Mouse (Mus musculus): ENCODE data around the gene Fastkd1.

Fastkd1 gene

DNA sequence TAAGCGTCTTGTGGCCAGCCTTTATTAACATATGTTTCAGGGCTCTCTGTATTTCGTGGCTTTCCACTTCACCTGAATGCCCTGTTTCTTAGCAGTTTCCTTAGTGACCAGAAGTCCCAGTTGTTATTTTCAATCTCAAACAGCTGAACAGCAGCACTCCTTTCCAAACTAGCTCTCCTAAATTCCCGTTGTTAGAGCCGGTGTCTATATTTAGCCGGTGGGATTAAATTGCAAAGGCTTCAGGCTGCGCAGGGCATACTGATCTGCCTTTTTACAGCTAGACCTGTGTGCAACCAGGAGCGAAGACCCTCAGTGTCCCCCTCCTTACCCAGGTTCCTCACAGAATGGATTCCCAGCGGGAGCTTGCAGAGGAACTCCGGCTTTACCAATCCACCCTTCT lies 43.5 kb downstream of the Fastkd1 start, which contains the start of gene Klhl41:
Gene Klhl41 (plus strand): TSS at position 268 of the 400 bp plus-strand sequence.
- CTCF ChIA-PET = no interaction called here

DNA sequence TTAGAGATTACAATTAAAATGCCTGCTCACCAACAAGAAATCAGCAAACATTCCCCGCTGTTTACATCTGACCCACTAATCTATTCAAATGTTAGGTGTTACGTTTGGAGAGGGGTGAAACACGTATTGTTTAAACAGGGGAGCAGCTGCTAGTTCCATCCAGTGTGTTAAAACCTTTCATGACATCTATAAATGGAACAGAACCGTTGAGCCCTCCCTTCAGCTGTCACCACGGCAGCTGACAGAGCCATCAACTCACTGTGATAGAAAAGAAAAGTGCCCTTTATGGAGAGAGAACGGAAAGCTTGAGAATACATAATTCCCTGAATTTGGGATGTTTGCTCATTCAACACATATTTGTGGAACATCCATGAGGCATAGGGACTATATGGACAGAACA lies 44.9 kb downstream of the Fastkd1 start:
- CTCF ChIA-PET = no interaction called here

DNA sequence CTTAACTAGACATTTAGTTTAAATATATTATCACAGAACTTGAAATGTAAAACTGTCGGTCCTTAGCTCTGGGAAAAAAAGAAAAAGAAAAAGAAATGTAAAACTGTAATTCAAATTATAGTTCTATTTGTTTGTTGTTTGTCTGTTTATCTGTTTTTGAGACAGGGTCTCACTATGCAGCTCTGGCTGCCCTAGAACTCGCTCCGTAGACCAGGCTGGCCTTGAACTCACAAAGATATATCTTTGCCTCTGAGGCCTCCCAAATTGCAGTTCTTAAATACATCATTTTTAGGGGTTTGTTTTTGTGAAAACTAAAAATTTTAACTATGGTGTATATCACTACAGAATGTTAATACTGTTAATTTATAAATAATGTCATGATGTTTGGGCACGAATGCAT lies 45.7 kb downstream of the Fastkd1 start:
- CTCF ChIA-PET = no interaction called here

DNA sequence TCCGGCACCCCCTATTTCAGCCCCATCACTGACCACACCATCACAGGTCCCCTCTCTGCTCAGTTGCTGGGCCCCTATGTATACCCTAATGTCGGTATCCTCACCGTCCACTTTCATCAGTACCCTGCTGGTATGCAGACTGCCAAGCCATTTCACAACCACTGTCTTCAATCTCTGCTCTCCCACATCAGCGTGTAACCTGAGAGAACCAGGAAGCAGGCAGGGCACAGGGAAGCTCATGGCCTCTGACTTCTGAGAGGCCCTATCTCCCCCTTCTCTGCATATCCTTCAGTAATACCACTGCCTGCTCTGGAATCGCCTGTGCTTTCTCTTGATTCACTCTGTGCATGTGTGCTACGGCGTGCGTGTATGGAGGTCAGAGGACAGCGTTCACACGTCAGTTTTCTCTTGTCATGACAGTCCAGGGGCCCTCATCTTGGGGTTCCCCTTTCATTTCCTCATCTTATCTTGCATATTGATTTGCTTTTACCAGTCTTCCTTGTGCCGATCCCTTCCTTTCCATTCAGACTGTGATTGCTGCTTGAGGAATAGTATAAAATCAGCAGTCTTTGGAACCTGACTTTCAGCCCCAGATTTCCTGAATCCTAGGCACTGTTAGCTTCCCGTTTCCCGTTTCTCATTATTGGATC lies 49.4 kb downstream of the Fastkd1 start:
- CTCF ChIA-PET = no interaction called here

- CTCF ChIA-PET = no interaction called here
Measured at GRCm38 (mm10) chr2:69659326-69659725, 54.0 kb downstream of the Fastkd1 start.

GRCm38 (mm10) chr2:69649716-69650115 lies 63.6 kb downstream of the Fastkd1 start:
- CTCF ChIA-PET = interaction anchor here (0.6 kb wide), 1 partner anchor 43 kb away, joined by 3 read pairs; no protein-coding TSS in a partner anchor

DNA sequence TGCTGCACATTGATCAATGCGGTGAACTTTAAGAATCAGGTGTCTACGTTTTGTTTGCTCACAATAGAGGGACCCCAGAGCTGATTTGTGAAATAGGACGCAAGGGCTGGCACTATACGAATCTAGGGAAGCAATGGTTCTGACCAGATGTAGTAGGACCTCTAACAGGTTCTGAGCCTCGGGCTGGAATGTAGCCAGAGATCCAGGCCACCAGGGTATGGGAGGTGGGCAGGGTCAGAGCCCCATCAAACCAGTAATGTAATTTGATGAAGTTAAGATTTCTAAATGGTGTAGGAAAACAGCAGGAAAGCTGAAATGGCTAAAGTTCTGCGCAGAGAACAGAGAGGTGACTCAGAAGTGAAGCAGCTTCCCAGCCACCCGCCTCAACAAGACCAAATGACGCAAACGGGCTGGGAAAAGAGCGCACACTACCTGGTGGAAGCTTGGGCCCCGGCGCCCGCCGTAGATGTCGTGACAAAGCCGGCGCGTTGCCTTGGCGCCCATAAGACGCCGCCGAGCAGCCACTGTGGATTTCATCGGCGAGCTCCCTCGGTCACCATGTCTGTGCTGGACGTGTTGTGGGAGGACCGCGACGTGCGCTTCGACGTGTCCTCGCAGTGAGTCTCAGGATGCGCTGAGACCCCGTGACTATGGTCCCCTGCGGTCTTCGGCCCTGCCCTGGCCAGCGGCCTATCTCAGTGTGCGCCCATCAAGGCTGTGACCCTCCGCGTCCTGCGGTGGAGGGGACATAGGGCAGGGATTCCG lies 66.4 kb downstream of the Fastkd1 start, which contains the start of gene Bbs5:
Gene Bbs5 (plus strand): TSS at position 446 of the 765 bp plus-strand sequence.
- CTCF ChIA-PET = interaction anchor here (0.6 kb wide), 1 partner anchor 142 kb away, joined by 8 read pairs; the partner anchor contains the start of gene Ccdc173

DNA sequence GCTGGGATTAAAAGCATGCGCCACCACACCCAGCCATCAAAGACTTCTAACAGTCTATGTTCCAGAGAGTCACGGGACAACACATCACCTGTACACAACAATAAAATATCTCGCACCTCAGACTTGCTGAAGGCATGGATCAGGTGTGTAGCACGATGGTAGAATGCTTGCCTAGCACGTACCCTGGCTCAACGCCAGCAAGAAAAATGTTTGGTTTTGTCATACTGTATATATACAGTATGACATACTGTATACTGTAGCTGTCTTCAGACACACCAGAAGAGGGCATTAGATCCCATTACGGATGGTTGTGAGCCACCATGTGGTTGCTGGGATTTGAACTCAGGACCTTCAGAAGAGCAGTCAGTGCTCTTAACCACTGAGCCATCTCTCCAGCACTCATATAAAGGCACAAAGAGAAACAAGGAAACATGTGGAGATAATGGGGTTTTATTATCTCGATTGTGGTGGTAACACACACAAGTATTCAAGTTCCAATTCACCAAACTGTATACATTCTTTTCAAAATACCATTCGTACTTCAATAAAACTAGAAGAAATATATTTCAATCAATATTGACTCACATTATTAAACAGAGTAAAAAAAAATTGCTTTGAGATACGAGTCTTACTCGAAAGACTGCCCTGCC lies 68.2 kb downstream of the Fastkd1 start:
- CTCF ChIA-PET = interaction anchor here (0.6 kb wide), 1 partner anchor 134 kb away, joined by 6 read pairs; no protein-coding TSS in a partner anchor

DNA sequence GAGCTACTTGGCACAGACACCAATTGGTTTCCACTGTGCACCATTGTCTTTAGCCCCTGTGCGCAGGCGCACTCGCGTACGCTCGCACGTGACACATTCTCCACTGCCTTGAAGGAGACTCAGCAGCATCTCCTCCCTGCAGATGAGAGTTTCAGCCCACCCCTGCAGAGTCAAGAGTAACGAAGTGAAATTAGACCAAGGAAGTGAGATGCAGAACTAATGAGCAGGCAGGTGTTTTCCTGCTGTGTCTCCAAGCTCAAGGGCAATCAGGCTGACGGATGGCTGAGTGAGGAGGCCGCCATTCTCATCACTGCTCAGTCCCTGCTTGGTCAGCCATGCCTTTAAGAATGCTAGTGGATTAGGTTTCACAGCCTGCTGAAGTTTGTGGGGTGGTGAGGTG lies 73.2 kb downstream of the Fastkd1 start:
- CTCF ChIA-PET = no interaction called here

DNA sequence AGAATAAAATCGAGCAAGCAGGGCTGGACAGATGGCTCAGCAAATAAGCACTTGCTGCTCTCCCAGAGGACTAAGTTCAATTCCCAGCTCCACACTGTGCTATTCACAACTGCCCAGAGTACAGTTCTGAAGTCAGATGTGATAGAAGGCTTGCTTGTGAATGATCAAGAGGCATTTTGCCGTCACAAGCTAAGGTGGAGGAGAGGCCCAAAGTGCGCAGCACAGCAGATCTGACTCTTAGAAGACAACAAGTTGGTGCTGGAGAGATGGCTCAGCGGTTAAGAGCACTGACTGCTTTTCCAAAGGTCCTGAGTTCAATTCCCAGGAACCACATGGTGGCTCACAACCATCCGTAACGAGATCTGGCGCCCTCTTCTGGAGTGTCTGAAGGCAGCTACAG lies 75.3 kb downstream of the Fastkd1 start:
- CTCF ChIA-PET = interaction anchor here (0.6 kb wide), 1 partner anchor 91 kb away, joined by 3 read pairs; no protein-coding TSS in a partner anchor

All from spleen, embryonic (tissue).